Mouse (Mus musculus): ENCODE results near the gene Gfra1.

The Gfra1 gene

DNA sequence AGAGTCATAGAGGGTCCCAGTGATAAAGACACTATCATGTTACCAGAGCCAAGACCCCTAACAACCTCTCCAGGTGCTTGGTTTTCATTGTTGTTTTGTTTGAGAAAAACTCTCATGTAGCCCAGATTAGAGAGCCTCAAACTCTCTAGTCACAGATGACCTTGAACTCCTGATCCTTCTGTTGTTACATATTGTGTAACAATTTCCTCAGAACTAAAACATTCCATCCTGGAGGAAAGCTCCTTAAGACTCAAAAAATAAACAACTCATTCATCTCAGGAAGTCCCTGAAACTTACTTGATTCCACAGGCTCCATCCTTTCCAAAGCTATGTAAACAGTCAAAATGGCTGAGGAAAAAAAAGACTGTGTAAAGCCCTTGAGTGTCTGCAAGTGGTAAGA, 49.0 kb downstream of the Gfra1 start:
- in situ Hi-C loops (cut with MboI; ENCODE audit: low pct_unique_long_range_greater_than_20kb in 1 of 2, low sequenced_read_pairs in 2 of 2, unreplicated experiment in 1 of 2), result no loop called here

DNA sequence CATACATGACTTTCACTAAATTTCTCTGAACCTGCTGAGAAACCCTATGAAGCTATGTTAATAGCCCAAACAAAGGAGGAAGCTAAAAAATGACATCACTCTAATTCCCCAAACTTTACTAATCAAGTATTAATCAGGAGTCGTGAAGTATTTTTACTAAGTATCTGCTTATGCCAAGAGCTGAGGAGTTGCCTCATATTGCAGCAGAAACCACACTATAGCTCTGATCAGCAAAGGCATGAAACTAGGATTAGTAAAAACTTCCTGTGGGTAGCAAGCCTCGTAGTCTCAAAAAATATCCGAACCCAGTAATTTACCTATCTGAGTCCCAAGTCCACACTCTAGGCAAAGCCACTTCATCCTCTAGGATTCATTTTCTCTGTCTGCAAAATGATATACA, 55.5 kb downstream of the Gfra1 start:
- in situ Hi-C loops (cut with MboI; ENCODE audit: low pct_unique_long_range_greater_than_20kb in 1 of 2, low sequenced_read_pairs in 2 of 2, unreplicated experiment in 1 of 2), result no loop called here

DNA sequence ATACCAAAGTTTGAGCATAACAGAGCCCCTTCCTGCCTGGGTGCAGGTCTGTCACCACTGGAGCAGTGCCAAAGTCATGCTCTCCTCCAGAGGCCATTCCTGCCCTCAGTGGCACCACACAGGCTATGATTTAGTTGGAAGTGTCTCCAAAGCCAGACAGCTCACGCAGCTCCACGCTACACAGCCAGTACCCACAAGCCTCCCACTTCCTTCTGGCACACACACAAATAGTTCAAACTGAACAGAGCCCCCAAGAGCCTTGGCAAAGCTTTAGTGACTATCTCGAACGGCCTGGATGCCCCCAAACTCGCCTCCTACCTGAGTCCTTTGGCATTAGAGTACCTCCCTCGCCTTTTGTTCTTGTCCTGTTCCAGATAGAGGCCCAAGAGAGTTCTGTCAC, 56.5 kb downstream of the Gfra1 start:
- in situ Hi-C loops (cut with MboI; ENCODE audit: low pct_unique_long_range_greater_than_20kb in 1 of 2, low sequenced_read_pairs in 2 of 2, unreplicated experiment in 1 of 2), result no loop called here

DNA sequence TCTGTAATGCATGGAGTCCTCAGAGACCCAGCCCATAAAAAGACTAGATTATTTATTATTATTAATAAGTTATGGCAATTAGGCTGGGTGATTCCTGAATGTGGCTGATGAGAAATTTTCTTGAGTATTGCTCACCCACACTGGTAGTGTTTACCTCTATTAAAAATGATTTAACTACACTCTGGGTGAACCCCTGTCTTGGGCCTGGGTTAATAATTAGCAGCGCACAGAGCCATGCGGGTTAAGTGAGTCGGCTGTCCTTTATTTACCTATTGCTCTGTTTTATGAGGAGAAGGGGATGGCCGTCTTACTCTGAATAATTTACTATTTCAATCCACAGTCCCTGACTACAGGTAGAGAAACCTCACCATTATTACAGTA, 59.1 kb downstream of the Gfra1 start:
- in situ Hi-C loops (cut with MboI; ENCODE audit: low pct_unique_long_range_greater_than_20kb in 1 of 2, low sequenced_read_pairs in 2 of 2, unreplicated experiment in 1 of 2), result no loop called here

DNA sequence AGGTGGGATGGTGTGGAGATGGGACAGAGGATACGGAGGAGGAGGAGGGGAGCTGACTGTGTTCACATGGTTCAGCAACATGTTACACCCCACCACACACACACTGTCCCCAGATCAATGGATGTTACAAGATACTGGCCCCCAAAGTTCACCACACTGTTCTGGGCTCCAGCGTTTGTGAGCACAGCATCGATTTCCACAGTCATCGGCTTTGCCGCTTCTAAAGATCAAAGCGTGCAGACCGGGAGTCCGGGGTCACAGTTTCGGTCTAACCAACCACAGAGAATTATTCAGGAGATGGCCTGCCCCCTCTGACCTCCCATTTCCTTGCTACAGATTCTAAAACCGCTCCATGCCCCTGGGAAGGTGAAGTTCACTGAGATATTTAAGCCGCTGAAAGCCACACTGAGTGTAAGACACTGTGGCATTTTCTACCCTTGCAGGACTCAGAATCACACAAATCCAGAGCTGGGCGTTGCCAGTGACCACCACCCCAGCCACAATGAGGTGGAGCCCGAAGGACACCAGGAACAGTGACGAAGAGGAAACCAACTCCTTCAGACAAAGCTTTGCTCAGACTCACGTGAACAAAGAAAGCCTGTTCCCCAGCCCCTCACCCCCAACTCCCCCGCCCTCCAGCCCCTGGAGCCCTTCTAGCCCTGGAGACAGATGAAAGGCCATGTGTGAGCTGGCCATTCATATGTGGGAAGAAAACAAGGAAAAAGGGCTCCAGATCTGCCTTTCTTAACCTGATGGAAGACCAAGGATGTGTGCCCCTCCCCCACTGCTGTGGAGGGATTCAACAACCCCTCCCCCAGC, 59.7 kb downstream of the Gfra1 start:
- in situ Hi-C loops (cut with MboI; ENCODE audit: low pct_unique_long_range_greater_than_20kb in 1 of 2, low sequenced_read_pairs in 2 of 2, unreplicated experiment in 1 of 2), result no loop called here

DNA sequence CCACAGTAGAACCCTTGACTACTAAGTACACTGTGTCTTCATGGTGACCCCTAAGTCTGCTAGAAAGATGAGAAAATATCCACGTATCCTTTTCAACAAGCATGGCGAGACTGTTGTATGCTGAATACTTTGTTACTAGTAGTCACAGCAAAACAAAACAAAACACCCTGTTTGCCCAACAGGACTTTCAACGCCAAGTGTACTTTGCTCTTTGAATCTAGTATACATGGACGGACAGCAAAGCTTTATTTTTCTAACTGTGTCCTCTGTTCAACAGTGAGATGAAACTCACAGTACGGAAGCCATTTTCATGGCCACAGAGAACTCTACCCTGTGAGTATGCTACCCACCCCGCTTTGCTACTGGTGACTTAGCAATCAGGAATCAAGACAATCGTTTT, 62.6 kb downstream of the Gfra1 start:
- in situ Hi-C loops (cut with MboI; ENCODE audit: low pct_unique_long_range_greater_than_20kb in 1 of 2, low sequenced_read_pairs in 2 of 2, unreplicated experiment in 1 of 2), result no loop called here

DNA sequence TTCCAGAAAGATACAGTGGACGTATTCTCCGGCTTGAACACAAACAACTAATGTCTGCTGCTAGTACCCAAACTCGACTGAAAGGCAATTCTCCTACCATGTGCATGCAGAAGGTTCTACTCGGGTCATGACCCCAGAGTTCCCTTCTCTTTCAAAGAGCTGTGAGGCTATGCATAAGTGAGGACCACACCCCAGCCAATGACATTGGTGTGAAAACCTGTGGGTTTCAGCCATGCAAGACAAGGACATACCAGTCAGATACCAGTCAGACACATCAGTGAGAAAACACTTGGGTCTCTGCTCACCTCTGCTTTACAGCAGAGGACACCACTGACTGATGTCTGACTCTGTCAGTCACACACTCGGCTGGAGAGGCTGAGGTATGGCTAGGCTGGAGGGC, 63.9 kb downstream of the Gfra1 start:
- in situ Hi-C loops (cut with MboI; ENCODE audit: low pct_unique_long_range_greater_than_20kb in 1 of 2, low sequenced_read_pairs in 2 of 2, unreplicated experiment in 1 of 2), result no loop called here

DNA sequence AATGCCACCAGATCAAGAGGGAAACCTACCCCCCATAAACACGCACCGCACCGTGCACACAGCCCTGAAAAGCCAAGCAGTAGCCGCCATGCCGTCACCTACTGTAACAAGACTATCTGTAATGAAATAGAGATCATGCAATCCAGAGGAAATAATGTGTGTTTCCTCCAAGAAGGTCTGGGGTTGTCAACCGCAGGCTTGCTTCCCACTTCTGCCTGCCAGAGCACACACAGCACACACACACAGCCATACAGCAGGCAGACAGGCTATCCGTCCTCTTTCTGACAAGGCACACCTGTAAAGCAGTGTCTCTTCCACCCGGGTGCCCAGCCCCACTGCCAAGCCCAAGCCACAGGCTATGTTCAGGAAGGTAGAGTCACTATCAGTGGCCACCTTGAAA, 66.2 kb downstream of the Gfra1 start:
- in situ Hi-C loops (cut with MboI; ENCODE audit: low pct_unique_long_range_greater_than_20kb in 1 of 2, low sequenced_read_pairs in 2 of 2, unreplicated experiment in 1 of 2), result no loop called here

DNA sequence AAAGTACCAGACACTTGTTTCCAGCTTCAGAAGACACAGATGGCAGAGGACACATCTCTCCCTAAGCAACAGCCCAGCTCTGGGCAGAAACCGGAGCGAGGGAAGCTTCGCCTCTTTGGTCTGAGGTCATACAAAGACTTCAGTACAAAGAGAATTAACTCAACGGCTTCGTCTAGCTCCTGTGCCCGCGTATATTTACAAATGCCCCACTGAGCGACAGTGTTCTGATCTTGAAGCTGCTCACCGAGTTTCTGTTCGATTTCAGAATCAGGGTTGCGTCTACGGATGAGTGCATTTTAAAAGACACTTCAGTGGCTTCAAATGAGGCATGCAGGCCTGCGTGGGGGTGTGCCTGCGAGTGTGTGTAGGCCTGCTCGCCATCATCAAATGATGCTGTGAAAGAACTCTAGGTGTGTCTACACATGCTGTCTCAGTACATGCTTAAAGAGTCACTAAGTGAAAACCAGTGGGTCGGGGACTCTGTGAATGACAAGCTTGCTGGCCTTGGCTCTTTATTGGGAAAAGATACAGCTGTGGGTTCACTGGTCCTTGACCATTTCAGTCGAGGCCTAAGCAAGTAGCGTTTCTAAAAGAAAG, 66.8 kb downstream of the Gfra1 start:
- in situ Hi-C loops (cut with MboI; ENCODE audit: low pct_unique_long_range_greater_than_20kb in 1 of 2, low sequenced_read_pairs in 2 of 2, unreplicated experiment in 1 of 2), result no loop called here

DNA sequence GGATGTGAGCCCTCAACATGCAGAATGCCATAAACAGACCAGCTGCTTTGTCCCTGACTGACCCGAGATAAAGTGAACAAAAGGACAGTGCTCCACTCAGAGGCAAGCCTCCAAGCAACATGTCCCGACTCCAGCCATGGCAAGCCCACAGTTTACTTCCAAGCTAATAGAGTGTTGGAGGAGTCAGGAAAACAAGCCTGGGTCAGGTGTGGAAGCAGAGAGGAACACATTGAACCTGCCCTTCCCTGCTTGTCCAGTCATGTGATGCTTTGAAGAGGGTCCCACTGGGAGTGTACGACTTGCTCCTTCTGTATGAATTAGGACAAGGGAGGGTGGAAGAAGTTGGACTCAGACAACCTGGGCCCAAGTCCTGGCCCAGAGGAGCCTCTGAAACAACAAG, 72.4 kb downstream of the Gfra1 start:
- in situ Hi-C loops (cut with MboI; ENCODE audit: low pct_unique_long_range_greater_than_20kb in 1 of 2, low sequenced_read_pairs in 2 of 2, unreplicated experiment in 1 of 2), result no loop called here

DNA sequence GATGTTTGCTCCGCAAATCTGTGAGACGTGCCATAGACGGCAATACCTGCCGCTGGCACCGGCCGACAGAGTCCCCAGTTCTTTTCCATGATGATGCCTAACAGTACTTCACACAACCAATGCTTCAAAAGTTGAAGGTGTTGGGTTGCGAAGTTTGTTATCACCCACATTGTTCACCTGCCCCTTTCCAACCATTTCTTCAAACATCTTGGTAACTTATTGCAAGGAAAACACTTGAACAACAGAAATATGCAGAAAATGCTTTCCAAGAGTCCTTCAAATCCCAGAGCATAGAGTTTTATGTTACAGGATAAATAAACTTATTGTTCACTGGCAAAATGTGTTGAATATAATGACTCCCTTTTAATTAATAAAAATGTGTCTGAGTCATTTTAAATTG, 73.2 kb downstream of the Gfra1 start:
- in situ Hi-C loops (cut with MboI; ENCODE audit: low pct_unique_long_range_greater_than_20kb in 1 of 2, low sequenced_read_pairs in 2 of 2, unreplicated experiment in 1 of 2), result no loop called here

DNA sequence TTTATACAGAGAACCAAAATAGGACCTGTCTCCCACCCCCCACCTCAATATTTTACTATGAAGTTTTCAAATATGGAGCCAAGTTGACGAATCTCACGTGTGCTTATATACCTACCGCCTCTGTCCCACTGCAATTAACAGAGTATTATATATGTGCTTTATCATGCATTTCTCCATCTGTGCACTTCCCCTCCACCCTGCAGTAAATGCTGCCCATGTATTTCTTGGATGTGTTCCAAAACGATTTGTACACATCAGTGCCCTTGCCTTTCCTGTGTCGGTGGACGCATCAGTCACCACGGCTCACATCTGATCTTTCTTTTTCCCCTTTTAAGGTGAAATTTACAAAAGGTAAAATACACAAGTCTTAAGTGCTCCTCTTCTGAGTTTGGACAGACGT, 77.7 kb downstream of the Gfra1 start:
- in situ Hi-C loops (cut with MboI; ENCODE audit: low pct_unique_long_range_greater_than_20kb in 1 of 2, low sequenced_read_pairs in 2 of 2, unreplicated experiment in 1 of 2), result no loop called here

DNA sequence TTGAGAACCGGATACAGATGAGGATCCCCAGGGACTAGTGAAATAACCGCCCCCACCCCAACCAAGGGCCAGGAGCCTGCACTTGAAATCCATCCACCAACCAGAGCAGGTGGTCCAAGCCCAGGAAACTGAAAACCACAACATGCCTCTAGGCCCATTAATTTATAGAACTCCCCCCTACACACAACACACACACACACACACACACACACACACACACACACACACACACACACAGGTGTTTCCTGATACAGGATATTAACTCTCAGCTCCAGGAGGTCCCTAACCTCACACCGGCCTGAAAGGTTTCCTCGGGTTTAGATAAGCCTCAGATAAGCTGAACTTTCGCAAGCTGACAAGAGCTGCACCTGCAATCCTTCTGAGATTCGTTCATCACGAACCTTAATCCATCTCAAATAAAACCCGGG, 79.0 kb downstream of the Gfra1 start:
- in situ Hi-C loops (cut with MboI; ENCODE audit: low pct_unique_long_range_greater_than_20kb in 1 of 2, low sequenced_read_pairs in 2 of 2, unreplicated experiment in 1 of 2), result no loop called here

DNA sequence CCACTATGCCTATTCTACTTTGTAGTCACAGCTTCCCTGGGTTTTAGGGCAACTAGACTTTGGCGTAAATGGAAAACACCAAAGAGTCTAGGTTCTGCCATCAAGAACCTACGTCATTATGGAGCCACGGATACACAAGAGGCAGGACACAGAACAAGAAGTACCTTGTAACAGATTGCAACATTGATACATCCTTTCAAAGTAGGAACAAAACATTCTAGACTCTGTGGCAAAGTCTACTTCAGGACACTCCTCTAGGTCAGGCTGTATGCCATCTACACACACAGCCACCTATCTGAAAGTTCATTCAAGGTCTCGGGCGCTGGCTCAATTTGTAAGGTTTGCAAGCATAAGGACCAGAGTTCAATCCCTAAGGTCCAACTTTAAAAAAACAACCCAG, 81.1 kb downstream of the Gfra1 start:
- in situ Hi-C loops (cut with MboI; ENCODE audit: low pct_unique_long_range_greater_than_20kb in 1 of 2, low sequenced_read_pairs in 2 of 2, unreplicated experiment in 1 of 2), result no loop called here

DNA sequence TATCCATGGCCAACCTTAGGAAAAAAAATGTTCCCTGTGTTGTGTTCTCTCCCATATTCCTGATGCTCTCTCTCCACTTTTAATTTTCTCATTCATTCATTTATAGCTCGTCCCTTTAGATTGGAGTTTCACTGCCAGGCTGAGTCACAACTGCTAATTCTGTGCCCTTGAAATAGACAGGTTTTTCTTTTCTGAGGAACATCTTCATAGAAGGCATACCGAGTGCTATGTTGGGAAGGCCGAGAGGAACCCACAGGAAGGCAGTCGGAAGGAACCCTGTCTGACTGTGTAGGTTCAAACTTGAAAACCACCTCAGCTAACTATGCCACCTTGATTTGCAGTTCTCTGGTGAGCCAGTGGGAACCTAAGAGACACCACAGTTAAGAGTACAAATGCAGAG, 81.6 kb downstream of the Gfra1 start:
- in situ Hi-C loops (cut with MboI; ENCODE audit: low pct_unique_long_range_greater_than_20kb in 1 of 2, low sequenced_read_pairs in 2 of 2, unreplicated experiment in 1 of 2), result no loop called here

DNA sequence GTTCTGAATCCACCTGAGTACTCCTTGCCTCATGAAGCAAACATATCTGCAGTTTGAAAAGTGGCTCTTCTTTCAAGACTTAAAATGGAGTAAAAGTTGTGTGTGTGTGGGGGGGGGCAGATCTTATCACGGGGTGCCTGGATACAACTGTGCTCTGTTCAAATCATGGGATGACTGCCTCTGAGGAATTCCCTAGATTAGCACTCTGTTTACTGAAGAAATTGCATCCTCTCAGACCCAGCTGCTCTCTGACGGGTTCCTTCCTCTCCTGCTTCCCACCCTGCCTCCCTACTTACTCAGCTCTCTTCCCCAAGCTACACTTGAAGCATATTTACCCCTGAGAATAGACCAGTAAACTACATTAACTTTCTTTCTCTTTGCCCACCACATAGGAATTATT, 87.2 kb downstream of the Gfra1 start:
- in situ Hi-C loops (cut with MboI; ENCODE audit: low pct_unique_long_range_greater_than_20kb in 1 of 2, low sequenced_read_pairs in 2 of 2, unreplicated experiment in 1 of 2), result no loop called here

DNA sequence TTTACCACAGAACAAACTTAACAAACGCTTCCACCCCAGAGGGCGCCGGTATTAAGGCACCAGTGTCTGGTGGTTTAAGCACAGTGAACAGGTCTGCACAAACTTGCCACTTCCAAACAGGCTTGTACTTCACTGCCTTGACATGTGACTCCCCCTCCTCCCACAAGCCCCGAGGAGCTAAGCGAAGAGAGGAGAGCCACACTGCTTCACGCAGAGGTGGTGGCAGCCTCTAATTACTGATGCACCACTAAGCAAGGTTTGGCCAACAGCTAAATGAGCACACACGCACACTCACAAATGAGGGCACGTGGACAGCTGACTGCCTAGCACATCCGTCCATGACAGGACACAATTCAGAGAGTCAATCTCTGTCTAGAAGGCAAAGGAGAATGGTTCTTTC, 91.0 kb downstream of the Gfra1 start:
- in situ Hi-C loops (cut with MboI; ENCODE audit: low pct_unique_long_range_greater_than_20kb in 1 of 2, low sequenced_read_pairs in 2 of 2, unreplicated experiment in 1 of 2), result no loop called here

DNA sequence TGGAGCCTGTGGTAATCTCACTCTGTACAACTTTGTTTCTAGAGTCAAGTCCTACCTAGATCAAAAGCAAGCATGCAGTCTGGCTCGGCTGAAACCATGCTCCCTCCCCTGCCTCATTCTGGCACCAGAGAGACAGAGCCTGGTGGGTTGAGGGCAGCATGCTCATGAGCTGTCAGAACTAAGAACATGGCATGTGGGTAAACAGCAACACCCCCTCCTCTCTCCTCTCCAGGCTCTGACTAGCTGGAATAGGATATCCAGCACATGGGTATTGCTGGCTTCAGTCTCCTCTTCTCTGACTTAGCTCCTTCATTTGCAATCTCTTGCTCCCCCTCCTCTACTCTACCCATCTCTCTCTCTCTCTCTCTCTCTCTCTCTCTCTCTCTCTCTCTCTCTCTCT, 94.7 kb downstream of the Gfra1 start:
- in situ Hi-C loops (cut with MboI; ENCODE audit: low pct_unique_long_range_greater_than_20kb in 1 of 2, low sequenced_read_pairs in 2 of 2, unreplicated experiment in 1 of 2), result no loop called here

DNA sequence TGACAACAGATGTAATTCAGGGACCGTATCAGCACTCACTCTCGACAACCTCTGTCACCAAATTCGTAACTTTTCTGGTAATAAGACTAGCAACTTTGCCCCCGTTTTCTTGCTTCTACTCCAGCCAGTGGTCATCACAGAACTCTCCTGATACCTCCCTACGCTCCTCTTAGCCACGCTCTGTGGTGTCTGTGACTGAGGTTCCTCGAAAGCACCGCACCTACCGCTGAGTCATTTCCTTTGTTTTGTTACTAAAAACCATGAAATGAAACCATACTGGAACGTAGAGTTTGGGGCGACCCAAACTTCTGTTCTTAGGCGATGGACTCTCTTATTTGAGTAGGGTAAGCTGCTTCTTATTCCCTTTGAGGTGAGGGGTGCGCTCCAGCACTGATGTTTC, 97.6 kb downstream of the Gfra1 start:
- in situ Hi-C loops (cut with MboI; ENCODE audit: low pct_unique_long_range_greater_than_20kb in 1 of 2, low sequenced_read_pairs in 2 of 2, unreplicated experiment in 1 of 2), result no loop called here

DNA sequence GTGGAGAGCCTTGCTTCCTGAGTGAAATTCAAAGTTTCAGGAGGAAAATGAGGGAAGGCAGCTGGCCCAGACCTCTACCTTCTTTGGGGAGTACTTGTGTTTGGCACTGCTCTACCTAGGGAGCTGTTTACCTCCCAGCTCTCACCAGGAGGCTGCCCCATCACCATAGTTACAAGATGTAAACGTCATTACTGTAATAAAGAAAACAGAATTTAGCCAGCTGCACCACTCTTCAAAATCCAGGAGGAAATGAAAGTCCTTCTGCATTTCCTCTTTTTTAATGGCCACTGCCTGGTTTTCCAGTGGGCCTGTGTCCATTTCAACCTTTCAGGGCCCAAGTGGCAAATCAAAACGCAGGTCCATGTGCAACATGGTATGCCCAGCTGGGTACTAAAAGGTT, 101.8 kb downstream of the Gfra1 start:
- in situ Hi-C loops (cut with MboI; ENCODE audit: low pct_unique_long_range_greater_than_20kb in 1 of 2, low sequenced_read_pairs in 2 of 2, unreplicated experiment in 1 of 2), result no loop called here
